Mouse (Mus musculus) Patski (cell line): Measurements from ENCODE around the gene Cxcl5. TPM values are rescaled to one million over a fixed set of nuclear protein-coding genes. Genes with fewer than 3 reads are reported as not detected.

Experiments used
- ATAC-seq: fragments of 100-300 bp; one replicate; pipeline ENCODE4 v1.8.0; 2021
- CTCF ChIA-PET: fragments of 350-600 bp; sonication (Branson Sonifier 250); formaldehyde crosslinking; loops from one replicate; lab custom pipeline; 2022; ENCODE audit warnings: inconsistent platforms; lab: Charles Lee
- POLR2A ChIA-PET: fragments of 350-600 bp; sonication (Branson Sonifier 250); formaldehyde crosslinking; loops from one replicate; lab custom pipeline; 2022; ENCODE audit warnings: antibody characterized with exemption, inconsistent platforms; lab: Charles Lee
- DNase-seq: peaks from one replicate; pipeline ENCODE4 v3.0.0-alpha.2; 2011; ENCODE audit warnings: low read depth, low spot score
- H3K27me3 ChIP-seq: fragments of 371-371 bp; one replicate; pipeline ENCODE4 v1.5.1; 2021
- CTCF ChIP-seq: fragments of 100-300 bp; IDR thresholded peaks from one replicate; pipeline ENCODE4 v1.5.1; 2021
- in situ Hi-C: fragments of 300-500 bp; cut with MboI; formaldehyde crosslinking; loops from 3 replicates; pipeline ENCODE4 v1.11.1; 2018; ENCODE audit warnings: low pct_unique_long_range_greater_than_20kb, mixed read lengths
- polyA plus RNA-seq: library from polyadenylated mRNA; unstranded; gene quantifications from one replicate; pipeline ENCODE4 v1.2.3, GENCODE M21; 2021

Gene Cxcl5
- polyA plus RNA-seq, 1 experiment from 2014 or later, result 11.9 TPM

DNA sequence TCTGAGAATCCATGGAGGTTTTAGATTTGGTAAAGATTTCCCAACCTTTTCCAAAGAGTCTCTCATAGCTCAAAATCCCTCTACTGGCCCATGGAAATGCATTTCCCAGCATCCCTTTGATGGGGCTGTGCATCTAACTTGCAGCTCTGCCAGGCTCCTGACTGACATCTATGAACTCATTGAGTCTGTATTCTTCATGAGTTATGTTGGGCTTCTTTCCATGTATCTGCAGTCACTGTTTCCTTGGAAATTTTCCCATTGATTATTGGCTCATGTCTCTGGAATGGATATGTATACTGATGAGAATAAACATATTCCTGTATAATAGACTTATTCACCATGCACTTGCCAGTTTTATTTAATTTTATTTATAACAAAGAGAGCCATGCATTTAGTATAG lies 46.9 kb downstream of the Cxcl5 start:
- DNase-seq (no peak), ATAC-seq (no peak)
- H3K27me3 ChIP-seq, result no peaks in the 10 kb centered on the region
- in situ Hi-C loops, result no loop called here
- ChIA-PET CTCF (no interaction called here), POLR2A (interaction anchor here (1.5 kb wide), 1 partner anchor 17 kb away, joined by 5 read pairs; no protein-coding TSS in a partner anchor)
- no peak for TF ChIP-seq CTCF

DNA sequence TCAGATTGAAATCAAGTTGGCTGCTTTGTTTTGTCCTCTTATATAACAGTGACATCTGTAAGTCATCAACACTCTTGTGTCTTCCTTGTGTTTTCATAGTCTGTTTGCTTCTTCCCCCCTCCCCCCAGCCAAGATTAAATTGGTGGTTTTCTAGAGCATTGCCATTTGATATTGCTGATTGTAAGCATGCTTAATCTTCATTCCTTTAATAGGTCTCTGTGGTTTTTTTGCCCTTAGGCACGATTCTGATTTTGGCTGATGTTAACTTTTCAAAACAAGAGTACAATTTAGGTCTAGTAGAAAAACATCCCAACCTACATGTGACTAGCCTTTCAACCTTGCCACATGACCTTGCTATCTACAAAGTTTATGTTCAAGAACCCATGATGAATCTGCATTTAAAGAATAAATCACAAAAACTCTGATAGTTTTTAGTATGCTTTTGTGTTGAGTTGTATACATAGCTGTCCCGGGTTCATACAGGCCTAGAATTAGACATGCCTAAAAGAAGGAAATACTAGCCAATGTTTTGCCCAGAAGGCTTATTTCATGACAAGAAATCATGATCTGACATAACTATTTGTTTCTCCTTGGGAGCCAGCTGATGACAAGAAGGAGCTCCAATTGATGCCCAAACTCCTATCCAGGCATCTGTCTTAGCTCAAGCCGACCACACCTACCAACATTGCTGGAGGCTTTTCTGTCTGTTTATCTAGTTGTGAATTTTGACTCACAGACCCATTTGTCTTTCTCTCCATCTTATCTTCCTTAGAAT lies 48.2 kb downstream of the Cxcl5 start:
- H3K27me3 ChIP-seq, result no peaks in the 10 kb centered on the region
- no peak for DNase-seq
- ATAC-seq, result no peak
- TF ChIP-seq CTCF, result no peak
- in situ Hi-C loops, result no loop called here
- ChIA-PET CTCF (interaction anchor here (1.1 to 2.8 kb wide), 5 partner anchors 14 to 146 kb away, joined by 3 to 12 read pairs (median 4); partner anchors contain the start of gene Cxcl2), POLR2A (no interaction called here)

Other genes with a start within 250 kb of the Cxcl5 start
- 0.14 TPM for gene Afm, start 240.4 kb upstream of the Cxcl5 start, polyA plus RNA-seq
- gene 5830473C10Rik, start 198.3 kb upstream of the Cxcl5 start, polyA plus RNA-seq, result 0.06 TPM
- gene Rassf6, start 118.7 kb upstream of the Cxcl5 start, polyA plus RNA-seq, result 3.9 TPM
- gene Ppbp, start 9.2 kb downstream of the Cxcl5 start, polyA plus RNA-seq, result 41.7 TPM
- gene Pf4, start 13.1 kb downstream of the Cxcl5 start, polyA plus RNA-seq, result not detected
- gene Cxcl3, start 26.7 kb downstream of the Cxcl5 start, polyA plus RNA-seq, result not detected
- 0.04 TPM for gene Cxcl15, start 35.2 kb downstream of the Cxcl5 start, polyA plus RNA-seq
- gene Cxcl1, start 131.9 kb downstream of the Cxcl5 start, polyA plus RNA-seq, result 86.7 TPM
- 0.24 TPM for gene Cxcl2, start 144.5 kb downstream of the Cxcl5 start, polyA plus RNA-seq
- 30.6 TPM for gene Mthfd2l, start 171.8 kb downstream of the Cxcl5 start, polyA plus RNA-seq